Mouse (Mus musculus) right cerebral cortex, postnatal 25 days (tissue): ENCODE measurements around the gene Rap1a.

Experiments used
- DNase-seq: peaks from one replicate; pipeline ENCODE4 v3.0.0; 2022

Gene Rap1a

DNA sequence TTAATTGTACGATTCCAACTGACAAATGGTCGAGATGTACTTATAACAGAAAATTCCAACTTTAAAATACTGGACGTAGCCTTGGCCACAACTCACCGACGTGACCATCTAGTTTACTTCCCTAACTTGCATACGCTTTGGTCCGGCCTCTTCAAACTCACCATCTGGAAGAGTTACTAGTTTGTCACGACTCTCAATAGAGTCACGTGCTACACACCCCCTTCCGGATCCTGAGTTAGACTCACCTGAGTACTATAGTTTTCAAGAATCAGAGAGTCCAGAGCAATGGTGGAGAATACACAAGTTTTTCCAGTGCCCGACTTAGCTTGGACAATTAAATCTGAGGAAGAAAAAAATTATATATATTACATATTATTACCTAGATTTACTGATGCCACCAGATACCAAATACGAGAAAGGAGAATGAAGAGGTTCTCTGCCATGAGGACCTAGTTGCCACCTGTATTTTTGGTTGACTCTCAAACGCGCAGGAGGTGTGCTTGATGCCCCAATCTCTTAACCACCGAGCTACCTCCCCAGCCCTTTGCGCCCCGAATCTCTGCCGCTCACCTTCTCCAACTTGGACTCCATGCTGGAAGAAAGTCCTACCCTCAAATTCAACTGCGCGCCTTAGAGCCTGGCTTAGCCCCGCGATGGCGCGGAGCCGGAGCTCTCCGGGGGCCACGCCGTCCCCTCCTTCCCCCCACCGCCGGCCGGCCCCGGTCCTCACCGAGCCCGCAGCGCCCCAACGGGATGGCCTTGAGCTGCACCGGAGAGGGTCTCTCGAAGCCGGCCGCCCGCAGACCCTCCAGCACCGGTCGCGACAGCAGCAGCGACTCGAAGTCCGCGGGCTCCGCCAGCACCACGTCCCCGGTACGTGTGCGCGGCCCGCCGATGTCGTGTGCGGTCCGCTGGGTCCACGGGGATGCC, 114.5 kb downstream of the Rap1a start:
- DNase-seq, result no peak

DNA sequence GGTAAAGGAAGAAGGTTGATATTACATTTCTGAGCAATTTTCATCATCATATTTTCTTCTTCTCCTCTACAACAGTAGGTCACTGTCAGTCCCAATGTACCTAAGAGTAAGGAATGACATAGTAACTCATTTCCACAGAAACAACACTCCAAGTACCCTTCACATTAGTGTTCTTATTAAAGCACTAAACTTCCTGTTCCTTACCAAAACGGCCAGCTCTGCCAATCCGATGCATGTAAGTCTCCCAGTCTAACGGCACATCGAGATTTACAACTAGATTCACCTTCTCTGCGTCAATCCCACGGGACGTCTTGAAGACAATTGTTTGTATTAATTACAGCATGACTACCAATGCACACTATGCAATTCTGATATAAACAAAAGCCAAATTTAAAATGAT, 120.8 kb downstream of the Rap1a start:
- no peak for DNase-seq
